Mouse (Mus musculus) ovary, postnatal 14 days (tissue): ENCODE measurements around the gene Gclc.
"Not testable (repeated sequence)": the region's sequence is repeated elsewhere in the genome, so short reads cannot be mapped to it uniquely, and the experiment has no call there.

ENCODE experiments used
- DNase-seq: peaks from one replicate; pipeline ENCODE4 v3.0.0; 2022; ENCODE audit warnings: low spot score

Gene Gclc

DNA sequence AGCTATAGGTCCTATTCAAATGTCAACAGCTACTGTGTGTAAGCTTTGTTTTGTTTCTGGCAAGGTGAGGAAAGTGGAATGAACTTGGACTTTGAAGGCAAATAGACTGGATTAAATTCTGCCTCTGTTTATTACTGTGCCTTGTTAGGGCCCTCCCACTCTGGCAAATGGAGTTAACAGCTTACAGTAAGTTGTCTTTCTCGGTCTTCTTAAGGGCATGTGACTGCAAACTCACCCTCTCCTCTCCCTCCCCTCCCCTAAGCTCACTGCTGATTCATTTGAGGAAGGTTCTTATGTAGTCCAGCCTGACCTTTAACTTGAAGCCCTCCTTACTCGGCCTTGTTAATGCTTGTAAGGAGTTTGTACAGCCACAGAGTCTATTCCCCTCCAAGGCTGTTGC, 8.0 kb upstream of the Gclc start:
- DNase-seq, result no peak

DNA sequence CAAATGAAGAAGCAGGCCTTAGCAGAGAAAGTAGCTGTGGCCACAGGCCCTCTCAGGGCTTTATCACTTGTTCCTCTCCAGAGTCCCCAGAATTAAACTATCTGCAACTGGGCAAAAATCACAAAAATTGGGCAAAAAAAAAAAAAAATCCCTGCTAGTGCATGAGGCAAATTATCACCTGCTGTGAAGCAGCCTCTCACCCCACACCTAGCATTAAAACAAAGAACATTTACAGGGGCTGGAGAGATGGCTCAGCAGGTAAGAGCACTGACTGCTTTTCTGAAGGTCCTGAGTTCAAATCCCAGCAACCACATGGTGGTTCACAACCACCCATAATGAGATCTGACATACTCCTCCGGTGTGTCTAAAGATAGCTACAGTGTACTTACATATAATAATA, 6.0 kb upstream of the Gclc start:
- DNase-seq, result not testable (repeated sequence)

DNA sequence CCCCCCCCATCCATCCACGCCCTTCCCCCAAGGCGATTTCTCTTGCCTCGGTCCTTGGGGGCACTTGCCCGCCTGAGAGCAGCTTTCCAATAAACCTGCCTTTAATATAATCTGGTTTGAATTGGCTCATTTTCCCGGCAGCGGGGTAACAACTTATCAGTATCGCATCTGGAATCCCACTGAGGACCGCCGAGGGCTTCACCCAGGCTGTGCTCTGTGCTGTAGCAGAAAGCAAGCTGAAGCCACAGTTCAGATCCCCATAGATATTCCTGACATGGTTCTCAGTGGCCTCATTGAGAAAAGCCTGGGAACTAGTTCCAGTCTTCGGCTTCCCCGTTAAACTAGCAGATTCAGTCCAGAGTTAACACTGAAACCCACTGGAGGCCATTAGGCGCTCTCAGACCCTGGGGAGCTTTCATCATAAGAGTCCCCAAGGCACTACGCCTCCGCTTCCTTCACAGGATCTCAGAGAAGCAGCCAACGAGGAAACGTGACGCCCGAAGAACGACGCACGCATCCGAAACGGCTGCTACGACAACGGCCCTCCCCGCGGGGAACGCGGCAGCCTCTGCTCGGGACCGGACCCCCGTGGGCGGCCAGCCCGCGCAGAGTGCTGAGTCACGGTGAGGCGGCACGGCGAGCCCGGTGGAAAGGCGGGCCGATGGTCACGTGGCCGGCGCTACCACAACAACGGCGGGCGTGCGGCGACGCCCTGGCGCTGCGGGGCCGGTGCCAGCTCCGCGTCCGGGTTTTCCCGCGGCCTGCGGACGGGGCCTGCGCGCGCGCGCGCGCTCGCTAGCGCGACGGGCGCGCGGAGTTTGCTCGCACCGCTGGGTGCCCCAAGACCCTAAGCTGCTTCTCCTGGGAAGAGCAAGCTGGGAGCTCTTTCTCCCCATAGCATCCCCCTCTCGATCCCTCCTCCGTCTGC, 3.9 kb upstream of the Gclc start:
- DNase-seq, result peak; percentile 92

DNA sequence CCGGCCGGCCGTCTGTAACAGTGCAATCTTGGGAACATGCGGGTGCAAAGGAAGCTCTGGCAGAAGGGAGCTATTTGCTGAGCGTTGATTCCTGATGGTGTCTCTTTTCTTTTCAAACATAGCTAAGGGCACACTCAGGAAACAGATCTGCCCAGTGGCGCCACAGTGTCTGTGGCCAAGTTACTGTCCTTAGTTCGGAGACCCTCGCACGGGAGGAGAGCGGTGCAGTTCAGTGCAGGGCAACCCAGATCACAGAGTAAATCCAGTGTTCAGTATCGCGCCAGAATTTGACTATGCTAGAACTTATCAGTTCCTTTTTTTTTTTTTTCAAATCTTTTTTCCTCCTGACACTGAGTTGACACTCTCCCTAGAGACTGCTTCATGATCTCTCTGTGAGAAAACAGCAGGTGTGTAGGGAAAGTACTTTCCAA, 3.2 kb upstream of the Gclc start:
- DNase-seq, result peak; percentile 27

DNA sequence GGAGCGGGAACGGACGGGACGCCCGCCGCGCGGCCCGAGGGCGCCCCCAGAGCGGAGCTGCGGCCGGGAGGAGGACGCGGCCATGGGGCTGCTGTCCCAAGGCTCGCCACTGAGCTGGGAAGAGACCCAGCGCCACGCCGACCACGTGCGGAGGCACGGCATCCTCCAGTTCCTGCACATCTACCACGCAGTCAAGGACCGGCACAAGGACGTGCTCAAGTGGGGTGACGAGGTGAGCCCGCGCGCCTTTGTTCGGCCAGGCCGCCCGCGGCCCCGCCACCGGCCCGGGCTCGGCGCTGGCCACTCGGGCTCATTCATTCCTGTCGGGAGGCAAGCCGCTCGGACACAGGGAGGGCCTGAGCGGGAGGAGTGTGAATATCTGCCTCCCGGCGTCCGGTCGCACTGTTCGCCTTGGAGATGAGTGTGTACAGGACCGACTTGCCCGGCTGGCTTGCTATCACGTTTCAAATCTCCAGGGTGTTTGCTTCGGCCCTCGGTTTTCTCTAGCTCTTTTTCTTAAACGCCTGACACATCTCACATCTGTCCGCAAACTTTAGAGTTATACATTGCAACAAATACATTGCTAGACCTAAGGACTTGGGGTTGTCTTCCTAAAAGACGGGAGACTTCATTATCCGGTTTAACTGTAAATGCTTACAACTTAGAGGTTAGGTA, 530 bp downstream of the Gclc start:
- DNase-seq, result no peak

DNA sequence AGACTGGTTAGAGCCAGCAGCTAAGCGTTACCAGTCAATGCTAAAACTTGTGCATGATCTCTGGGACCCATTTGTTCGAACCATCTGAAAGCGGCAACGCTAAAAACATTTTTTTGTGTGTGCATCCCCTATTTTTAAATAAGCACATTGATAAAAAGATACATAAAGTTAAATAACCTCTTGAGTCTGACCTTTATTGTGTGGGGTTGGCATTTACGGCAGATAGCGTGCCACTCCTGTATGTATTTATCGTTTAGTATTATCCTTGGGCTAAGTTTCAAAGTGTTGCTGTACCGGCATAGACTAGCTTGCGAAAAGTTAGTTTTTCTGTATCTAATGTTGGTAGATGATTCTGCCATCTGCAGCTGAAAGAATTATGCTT, 1.1 kb downstream of the Gclc start:
- no peak for DNase-seq

DNA sequence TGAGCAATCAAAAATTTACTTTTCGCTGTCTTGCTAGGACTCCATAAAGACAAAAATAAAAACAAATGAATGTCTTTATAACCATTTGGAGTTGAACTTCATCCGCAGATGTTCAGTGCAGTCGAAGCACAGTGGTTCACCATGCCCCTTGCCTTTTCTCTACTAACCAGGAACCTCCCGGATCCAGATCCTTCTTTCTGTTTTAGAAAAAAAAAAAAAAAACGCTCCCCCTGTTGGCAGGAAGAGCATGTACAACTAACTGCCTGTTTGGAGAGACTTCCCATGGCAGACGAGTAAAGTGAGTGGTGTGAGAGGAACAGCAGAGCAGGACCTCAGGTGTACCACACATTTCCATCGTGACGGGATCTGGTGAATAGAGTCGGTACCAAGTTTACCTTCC, 1.7 kb downstream of the Gclc start:
- DNase-seq, result no peak

DNA sequence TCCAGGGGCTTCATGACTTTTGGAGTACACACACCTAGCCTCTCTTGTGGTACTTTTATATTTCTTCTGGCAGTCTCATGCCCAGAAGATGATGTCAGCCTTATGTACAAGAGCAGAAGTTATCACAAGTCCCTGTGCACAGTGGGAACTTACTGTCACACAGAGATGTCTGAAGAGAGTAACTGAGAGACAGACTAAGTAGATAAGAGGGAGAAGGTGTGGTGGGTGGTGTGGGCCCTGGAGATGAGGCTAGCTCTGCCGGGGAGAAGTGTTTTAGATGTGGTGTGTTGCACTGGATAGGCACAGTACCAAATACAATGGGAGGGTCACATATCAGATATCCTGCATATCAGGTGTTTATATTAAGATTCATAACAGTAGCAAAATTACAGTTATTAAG, 3.0 kb downstream of the Gclc start:
- DNase-seq, result no peak

DNA sequence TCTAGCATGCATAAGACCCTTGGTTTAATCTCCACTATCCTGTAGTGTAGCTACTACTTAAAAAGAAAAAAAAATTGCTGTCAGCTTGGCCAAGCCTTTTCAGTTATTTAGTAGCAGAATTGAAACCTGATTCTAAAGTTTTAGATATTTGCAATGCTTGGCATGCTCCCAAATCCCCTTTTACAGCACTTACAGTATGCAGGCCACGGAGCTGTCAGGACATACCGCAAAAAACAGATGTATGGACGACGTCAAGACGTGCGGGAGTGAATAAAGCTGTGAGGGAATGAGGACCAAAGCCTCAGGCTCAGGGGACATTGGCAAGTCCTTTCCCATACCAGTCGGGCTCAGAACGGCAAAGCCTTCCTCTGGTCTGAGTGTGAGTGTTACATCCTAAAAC, 4.1 kb downstream of the Gclc start:
- DNase-seq, result no peak

DNA sequence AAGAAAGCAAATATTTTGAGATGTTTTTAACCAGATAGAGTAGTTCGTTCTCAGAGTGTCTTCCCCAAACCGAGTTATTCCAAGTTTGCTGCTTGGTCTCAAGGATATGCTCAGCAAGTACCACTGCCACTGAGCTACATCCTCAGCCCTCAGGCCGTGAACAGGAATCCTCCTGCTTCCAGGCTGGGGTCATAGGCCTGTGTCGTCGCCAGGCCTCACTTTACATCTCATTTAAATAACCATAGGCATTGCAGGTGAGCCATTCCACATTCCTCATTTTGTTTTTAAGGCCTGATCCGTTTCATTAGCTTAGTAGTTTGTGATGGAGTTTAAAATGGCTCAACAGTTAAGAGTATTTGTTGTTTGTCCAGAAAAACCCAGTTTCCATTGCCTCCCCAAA, 4.8 kb downstream of the Gclc start:
- no peak for DNase-seq

DNA sequence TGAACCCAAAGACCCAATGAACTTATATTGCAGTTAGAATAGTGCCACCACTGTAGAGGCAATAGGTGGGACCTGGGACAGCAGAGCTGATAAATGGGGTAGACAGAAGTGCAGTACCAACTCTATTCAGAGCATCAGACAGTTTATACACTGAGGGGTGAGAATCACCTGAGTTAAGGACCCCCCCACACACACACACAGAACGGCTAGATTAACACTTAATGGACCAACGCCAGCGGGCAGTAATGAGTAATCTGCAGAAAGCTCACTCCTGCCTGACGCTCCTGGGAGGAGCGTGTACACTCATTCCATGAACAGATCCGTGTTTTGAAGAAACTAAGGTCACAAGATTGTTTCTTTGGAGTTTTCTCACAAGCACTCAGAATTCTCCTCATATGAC, 5.4 kb downstream of the Gclc start:
- no peak for DNase-seq

DNA sequence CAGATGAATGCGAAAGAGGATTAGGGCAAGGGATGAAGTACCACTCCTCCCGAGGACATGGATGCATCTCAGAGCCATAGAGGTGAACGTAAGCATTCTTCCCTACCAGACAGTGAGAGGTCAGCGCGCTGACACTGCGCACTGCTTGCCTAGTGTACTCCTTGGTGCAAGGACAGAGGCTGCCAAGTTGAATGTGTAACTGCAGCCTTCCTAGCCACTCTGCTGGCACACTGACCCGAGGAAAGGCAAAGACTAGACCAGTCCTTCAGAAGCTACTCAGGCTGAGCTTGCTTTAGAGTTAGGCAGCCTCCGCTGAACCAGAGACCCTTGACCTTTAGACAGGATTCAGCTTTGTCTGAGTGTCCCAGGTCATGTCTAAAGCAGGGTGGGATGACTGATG, 11.9 kb downstream of the Gclc start:
- no peak for DNase-seq

DNA sequence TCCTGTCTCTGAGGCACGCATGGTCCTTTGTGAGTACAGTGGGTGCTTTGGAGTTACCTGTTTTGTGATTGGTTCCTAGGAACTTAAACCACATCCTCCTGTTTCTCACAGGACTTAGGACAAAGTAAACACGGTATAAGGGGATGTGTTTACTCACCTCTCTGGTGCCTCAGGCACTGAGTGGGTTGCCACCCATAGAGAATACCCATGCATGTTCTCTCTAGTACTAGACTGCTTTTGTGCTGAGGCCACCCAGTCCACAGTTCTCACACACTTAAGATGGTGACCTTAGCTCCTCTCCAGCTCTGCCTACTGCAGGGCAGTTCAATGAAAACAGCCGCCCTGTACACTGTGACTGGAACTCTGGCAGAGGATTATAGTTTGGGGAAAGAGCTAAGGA, 12.4 kb downstream of the Gclc start:
- no peak for DNase-seq

DNA sequence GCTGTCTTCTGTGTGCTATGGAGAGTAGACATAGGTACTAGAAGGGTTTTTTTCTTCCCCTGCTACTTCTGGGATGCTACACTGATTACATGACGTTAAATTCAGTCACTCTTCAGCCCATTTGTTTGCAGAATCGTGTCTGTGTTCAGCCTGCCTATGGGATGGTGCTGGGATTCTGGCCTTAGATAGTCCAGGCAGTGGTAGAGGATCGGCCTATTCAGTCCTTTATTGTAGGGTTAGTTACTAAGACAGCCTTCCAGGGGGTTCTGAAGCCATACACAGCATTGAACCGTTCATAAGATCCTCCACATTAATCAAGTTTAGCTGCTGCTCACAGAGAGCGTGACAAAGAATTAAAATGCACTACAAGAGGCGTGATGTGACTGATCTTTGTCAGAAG, 16.6 kb downstream of the Gclc start:
- DNase-seq, result no peak

DNA sequence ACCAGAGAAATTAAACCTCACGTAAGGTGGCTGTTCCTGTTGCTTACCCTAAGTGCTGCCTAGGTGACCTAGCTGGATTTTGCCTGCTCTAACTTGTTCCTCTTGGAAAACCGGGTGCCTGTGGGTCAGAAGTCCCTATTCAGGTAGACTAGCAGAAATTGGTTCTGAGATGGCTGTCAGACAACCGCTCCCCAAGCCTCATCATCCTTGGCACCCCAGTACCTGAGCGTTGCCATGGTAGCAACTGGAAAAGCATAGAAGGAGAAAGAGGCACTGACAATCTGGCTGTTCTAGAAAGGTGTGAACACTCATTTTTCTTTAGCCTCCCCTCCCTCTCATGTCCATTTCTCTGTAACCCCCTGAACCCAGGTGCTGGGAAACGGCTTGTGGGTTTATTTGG, 17.0 kb downstream of the Gclc start:
- no peak for DNase-seq

DNA sequence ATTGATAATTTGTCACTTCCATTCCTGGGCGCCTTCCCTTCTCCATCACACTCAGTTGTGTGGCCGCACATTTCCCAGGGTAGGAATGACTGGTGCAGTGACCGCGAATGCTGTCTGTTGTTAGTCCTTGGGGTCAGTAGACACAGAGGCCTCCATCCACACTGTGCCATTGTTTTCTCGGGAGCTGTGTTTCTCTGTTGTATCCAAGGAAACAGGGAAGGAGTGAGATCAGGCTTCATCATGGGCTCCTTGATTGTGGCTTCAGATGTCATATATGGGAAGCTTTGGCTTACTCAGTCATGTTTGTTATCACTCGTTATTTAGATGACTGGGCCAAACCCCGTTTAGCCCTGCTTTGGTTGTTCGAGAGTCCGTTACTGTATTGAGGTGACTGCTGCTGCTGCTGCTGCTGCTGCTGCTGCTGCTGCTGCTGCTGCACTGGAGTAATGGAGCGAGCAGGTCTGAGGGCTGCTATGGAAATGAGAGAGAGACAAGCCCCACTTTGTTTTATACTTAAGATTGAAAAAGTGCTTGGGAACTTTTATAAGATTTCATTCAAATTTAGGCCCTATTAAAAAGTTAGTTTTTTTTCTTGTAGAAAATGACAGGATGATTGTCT, 17.5 kb downstream of the Gclc start:
- DNase-seq, result no peak

DNA sequence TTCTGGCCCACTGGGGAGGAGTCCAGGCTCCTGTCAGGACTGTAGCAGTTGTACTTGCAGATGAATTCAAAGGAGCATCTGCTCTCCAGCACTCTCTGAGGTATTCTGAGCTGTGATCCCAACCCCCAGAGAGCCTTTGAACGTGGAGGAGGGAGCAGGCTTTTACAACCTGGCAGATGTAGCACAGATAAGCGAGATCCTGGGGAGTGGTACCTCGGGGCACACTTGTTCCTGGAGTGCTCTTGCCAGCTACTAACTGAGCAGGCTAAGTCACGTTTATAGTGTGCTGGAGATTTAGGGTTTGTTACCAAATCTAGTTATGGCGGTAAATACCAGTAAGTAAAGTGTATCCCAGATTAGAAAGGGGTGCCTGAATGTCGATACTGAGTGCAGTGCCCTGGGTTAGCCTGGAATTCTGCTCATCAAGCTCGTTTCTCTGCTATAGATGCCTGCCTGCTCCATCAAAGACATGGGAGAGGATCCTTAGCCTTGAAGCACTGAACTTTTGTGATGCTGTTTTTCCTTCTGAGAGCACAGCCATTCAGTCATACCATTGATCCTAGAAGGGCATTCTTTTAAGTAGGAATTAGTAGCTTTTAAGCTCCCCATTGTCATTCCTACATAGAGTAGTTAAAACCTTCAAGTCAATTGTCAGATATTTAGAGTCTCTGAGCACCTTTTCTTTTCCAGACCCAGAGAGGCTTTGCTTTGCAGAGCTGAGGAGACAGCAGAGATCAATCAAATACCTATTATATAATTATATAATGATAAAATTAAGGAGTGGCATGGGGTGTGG, 22.6 kb downstream of the Gclc start:
- no peak for DNase-seq

DNA sequence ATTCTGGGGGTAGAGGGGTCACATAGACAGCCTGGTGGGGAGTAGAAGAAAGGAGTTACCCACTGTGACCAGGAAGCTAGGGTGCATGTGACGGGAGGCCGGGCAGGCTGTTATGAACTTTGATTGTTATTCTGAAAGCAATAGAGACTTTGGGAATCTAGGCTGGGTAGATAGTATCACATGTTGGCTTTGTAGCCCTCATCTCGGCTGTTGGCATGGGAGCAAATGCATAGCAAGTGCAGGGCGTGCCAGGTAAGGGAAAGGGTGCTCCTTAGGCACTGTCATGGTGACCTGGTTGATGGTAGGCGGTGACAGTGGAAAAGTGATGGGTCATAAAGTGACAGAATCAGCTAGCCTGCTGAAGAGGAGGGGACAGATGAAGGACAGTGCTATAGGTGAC, 23.3 kb downstream of the Gclc start:
- no peak for DNase-seq

DNA sequence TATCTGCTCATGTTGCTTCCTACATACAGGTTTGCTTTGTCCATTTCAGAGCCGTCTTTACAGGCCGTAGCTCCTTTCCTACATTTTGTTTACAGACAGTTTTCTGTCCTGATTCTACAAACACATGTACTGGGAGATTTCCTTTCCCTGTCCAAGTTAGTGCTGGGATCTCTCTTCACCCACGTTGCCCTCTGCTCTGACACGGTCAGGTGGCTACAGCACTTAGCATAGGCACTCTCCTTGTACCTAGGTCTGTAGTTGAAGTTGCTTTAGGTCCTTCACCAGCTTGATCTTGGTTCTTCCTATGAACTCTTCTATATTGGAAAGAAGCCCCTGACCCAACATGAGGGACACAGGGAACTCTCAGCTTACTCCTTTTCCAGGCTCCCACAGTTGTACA, 25.4 kb downstream of the Gclc start:
- DNase-seq, result no peak

DNA sequence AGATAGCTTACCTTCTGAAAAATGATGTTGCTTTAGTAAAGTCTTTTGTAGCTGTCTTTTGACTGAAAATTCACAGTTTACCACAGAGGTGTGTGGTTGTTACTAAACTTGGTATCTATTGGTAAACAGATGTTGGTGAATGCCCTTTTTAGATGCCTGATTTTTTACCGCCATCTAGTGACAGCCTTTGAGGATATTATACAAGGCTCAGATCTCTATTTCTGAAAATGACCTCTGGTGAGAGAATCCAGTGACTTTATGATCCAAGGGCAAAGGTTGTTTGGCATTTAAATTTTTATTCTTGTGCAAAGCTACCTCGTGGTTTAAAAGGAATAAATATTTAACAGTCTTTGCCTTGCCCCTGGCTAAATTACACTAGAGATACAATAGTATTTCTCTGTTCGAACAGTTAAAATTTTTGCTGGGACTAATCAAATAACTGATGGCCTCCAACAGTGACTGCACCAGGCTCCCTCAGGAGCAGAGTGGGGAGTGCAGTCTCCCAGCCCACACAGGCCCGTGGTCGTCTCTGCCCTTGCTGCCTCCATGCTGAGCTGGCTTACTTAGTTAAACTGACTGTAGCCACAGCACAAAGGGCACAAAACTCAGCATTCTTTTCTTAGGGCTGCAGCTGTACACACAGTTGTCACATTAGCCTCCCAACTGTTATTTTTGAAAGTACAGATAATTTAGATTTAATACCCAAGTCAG, 27.3 kb downstream of the Gclc start:
- DNase-seq, result no peak

DNA sequence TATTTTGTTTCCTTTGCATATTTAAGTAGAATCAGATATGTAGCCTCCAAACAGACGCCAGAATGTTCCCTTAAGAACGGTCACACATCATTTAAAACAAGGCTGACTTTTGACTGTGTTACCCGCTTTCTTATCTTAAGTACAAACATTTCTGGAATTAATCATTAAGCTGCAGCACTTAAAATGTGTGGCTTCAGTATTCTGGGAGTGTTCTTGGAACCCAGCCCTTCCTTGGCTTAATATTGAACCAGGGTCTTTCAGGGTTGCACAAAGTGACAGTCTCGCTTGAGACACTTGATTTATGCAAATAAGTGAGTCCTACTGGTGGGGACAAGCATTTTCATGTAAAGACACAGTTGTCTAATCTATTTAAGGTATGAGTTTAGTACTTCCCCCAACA, 27.9 kb downstream of the Gclc start:
- DNase-seq, result no peak

DNA sequence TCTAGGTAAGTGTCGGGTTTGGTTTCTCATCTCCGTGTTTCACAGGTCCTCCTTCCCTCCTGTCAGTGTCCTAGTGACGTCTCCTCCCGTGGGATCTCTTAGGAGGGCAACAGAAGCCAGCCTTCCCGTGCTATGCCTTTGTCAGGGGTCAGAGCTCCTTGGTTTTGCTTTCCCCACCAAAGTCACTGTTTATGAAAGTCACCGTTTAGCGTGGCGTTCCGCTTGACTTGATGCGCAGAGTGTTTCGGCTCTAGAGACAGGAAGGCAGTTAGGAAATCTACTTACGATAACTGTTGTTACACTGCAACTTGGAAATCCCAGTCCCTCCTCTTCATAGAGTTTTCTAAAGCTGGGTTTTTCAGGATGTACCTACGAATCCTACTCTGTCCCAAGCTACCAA, 28.7 kb downstream of the Gclc start:
- no peak for DNase-seq
